Mouse (Mus musculus): ENCODE data around the gene B3gnt6.
A peak's percentile ranks its signal among the peaks of the same experiment; 100 is the strongest.

Gene B3gnt6

DNA sequence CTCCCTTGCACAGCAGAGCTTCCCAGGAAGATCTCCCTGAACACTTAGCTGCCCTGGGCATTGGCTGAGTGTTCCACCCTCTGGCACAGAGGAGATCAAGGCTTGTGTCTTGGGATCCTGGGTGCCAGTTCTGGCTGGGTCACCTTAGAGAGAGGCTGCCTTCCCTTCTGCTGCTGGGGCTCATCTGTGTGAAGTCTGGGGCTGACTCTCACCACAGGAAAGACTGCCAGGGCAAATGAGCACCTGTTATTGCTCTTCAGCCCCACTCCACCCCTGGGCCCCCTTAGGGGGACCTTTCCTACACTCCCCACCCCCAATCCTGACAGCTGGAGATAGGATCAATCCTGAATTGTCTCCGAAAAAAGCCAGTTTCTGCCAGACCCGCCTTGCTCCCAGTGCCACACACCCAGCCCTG lies 22.2 kb downstream of the B3gnt6 start:
- no peak for DNase-seq (ENCODE audit: low read depth)

DNA sequence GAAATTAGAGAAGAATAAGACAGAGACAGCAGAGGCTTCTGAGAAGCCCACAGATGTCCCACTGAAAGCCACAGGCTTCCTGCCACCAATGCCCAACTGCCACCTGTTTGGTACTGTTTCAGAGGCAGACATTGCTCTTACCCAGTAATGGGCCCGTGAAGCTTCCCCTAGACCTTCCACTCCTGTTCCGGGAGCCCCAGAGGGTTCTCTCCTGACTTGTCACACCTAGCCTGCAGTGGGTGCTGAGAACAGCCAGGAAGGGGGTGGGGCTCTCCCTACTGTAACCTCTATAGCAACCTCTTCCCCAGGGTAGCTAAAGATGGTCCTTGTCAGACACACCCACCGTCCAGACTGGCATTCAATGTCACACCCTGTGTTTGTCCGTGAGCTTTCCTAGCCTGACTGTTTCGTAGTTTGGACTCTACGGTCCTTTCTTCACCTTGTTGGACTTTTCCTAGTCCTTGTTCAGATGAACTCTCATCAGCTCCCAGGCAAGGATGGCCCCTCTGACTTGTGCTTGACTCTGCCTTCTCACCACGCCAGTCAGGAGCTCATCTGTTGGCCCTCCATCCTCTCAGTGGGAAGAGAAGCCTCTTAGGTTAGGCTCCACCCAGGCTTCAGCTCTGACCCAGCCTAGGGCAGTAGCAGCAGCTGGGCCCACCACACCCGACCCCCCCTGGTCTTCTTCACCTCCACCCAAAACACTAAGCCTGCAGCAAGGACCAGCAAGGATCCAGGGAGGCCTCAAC lies 22.8 kb downstream of the B3gnt6 start:
- DNase-seq (ENCODE audit: low read depth) = no peak

DNA sequence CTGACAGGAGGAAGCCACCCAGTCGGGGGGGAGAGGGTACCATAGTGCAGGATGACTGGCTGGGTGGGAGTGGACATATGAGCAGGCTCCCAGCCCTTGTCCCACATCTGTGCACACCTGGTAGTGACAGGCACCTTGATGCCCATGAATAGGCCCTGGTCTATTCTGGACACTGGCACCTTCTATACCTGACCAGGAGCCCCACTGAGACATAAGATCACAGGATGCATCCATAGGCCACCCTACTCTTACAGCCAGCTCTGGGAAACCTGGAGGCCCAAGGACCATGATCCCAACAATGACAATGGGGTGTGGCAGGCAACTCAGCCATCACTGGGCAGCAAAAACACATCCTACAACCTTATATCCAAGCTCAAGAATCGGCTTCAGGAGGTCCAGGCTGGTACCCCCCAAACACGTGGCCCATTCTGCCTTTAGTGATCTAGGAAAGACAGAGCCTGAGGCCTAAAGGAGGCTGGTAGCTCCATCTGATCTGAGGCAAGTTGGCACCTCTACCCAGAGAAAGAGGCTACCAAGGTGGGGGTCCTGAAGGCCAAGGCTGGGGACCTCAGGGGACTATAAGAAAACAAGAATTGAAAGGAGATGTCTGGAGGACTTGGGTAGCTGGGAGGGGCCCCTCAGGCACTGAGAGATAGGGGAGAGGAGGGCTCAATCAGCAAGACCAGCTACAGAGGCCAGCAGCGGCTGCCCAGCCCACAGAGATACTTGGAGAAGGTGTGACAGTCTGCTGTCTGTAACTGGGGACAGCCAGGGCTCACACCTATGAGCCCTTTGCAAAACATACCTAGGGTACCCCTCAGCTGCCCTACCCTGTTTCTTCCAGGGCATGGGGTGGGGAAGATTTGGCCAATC lies 24.2 kb downstream of the B3gnt6 start:
- DNase-seq (ENCODE audit: low read depth) = no peak

- DNase-seq (ENCODE audit: low read depth) = no peak
Measured at GRCm38 (mm10) chr7:98173408-98173807, 25.9 kb downstream of the B3gnt6 start.

DNA sequence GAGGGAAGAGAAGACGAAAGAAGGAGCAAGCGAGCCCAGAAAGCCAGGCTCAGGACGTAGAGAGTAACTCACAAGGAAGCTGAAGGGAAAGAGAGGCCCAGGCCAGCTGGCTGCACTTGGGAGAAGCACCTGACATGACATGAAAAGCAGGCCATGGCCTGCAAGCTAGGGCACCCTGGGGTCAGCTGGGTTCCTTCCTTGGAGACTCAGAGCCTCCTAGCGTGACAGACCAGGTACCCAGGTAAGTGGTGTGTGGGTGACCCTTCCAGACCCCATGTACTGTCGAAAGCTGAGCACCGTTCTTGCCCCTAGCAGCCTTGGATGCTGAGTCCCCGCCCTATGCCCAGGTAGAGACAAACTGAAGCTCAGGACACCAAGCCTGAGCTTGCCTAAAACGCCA lies 26.6 kb downstream of the B3gnt6 start:
- DNase-seq (ENCODE audit: low read depth) = no peak

- DNase-seq (ENCODE audit: low read depth) = no peak
Measured at GRCm38 (mm10) chr7:98171141-98172073, 27.9 kb downstream of the B3gnt6 start.

DNA sequence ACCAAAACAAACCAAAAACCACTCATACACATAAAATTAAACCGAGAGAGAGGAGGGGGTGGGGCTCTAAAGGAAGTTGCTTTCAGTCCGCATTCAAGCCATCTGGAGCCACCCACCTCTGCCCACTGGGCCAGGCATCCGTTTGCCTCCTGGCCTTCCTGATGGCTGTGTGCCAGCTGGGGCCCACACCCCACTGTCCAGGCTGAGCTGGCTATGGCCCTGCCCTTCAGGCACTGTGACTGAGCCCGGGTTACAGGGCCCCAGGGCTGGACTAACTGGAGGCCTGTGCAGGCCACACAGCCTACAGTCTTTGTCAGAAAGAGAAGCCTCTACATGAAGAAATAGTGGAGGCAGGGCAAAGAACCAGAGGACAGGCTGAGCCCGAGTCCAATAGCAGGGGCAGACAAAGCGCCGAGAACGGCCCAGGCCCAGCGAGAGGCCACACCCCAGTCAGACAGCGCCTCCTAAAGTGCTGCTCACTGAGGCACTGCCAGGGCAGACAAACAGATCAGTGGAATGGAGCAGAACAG lies 34.2 kb downstream of the B3gnt6 start:
- peak; percentile 22 for DNase-seq (ENCODE audit: low read depth)

DNA sequence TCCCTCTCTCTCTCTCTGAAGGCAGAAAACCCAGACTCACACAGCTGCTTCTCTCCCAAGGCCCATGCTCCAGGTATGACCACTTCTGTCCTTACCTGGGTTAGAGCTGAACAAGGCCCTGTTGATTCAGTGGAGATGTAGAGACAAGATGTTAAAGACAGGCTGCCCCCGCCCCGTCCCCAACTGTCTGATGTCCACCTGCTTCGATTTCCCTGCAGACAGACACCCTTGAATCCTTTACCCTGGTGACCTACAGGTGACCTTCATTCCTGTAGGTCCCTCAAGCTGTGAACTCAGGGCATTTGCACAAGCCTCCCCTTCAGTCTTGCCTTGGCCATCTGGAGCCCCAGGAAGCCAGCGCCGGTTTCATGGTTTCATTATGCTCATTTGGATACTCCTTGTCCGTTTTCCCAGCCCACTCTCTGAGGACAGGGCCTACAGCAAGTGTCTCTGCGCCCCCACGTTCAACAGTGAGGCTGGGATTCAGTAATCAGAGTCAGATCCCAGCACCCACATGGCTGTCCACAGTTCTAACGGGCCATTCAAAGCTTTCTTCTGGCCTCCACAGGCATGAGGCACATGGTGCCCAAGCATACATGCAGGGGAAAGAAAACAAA lies 34.8 kb downstream of the B3gnt6 start:
- DNase-seq (ENCODE audit: low read depth) = no peak

DNA sequence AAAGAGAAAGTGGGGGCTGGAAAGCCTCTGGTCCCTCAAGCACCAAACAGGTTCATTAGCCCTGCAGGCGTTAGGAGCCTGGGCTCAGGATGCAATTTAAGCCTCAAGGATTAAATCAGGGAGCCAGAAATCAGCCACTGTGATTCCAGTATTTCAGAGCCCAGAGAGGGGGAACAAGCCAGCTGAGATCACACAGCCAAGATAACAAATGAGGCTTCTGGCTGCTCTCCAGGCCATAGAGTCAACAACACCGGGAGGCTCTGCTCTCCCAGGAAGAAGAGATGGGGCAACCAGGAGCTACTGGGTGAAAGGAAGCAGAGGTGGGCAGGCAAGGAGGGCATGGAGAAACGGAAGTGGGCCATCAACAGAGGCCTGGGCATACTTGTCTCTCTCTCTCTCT lies 35.6 kb downstream of the B3gnt6 start:
- DNase-seq (ENCODE audit: low read depth) = no peak

GRCm38 (mm10) chr7:98162239-98162638 lies 37.0 kb downstream of the B3gnt6 start:
- no peak for DNase-seq (ENCODE audit: low read depth)

DNA sequence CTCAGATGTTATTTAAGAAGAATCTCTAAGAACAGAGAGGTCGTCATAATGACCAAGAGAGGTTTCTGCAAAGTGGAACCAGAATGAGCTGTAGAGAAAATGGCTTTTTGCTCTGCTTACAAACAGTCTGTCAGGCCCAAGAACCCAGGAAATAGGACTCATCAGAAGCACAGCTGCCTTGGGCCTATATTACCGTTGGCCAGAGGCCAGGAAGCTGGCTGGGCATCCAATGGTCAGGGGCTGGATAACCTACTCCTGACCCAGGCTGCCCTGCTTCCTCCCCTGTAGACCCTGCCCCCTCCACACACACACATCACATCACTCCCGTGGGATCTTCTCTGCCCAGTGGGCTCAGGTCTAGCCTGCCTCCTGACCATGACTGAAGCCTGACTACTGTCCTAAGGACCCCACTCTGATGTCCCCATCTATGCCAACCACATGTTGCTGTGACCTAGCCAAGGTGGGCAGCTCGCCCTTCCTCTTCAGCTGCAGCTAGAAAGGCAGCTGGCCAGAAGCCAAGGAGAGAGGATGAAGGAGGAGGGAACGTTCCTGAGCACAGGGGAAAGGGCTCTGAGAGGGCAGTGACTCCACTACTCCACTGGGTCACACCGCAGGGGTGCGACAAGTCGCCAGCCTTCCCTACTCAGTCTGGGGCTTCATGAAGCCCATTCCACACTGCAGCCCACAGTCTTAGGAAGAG lies 39.1 kb downstream of the B3gnt6 start:
- no peak for DNase-seq (ENCODE audit: low read depth)

- DNase-seq (ENCODE audit: low read depth) = no peak
Measured at GRCm38 (mm10) chr7:98158481-98158880, 40.8 kb downstream of the B3gnt6 start.

- no peak for DNase-seq (ENCODE audit: low read depth)
Measured at GRCm38 (mm10) chr7:98157636-98158332, 41.5 kb downstream of the B3gnt6 start.

- DNase-seq (ENCODE audit: low read depth) = no peak
Measured at GRCm38 (mm10) chr7:98156280-98156665, 43.0 kb downstream of the B3gnt6 start.

DNA sequence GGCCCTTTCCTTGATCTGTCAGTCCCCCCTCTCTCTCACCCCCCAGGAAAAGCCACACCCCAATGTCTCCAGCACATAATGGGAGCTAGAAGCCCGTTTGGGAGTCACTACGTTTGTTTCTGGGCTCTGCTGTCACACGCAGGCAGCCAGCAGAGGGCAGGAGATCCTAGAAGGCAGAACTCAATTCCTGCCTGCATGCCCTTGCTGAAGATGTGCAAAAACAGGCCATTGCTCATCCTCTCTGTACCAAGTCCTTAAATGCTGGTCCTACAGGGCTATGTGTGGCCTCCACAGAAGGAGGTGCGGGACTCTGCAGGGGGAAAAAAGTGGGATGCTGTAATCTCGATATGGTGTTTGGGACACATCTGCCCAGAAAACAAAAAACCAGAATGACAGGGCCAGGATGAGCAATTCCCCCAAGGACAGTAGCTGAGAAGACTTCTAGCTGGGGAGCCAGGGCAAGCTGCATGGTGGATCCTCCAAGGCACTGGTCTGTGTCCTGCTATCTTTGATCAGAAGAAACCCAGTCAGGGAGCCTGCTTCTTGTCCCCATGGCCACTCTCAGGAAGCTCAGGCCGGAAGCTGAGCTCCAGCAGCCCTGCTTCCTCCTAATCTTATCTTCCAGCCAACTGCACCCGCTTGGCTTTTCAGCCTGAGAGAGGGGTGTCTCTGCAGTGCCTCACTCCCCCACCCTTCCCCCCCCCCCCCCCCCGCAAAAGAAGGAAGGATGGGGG lies 43.6 kb downstream of the B3gnt6 start:
- DNase-seq (ENCODE audit: low read depth) = peak; percentile 56

GRCm38 (mm10) chr7:98153892-98154291 lies 45.4 kb downstream of the B3gnt6 start:
- DNase-seq (ENCODE audit: low read depth) = no peak

GRCm38 (mm10) chr7:98153345-98153744 lies 45.9 kb downstream of the B3gnt6 start:
- DNase-seq (ENCODE audit: low read depth) = no peak

DNA sequence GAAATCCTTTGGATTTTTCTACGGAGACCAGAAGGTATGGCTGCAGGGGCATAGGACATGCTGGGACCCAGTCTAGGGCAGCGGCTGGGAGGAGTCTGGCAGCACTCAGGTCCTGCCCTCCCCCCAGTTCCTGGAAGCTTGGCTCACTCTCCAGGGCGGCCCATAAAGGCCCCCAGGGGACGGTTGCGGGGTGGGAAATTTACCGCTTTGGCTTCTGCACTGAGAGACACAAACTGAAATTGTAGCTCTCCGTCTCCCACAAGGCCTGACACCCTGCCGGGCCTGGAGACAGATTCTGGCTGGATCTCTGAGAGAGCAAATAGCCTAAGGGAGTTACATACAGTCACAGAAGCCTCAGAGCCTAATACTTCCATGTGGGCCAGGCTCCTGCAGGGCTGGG lies 46.9 kb downstream of the B3gnt6 start:
- DNase-seq (ENCODE audit: low read depth) = no peak

- DNase-seq (ENCODE audit: low read depth) = no peak
Measured at GRCm38 (mm10) chr7:98150525-98150924, 48.8 kb downstream of the B3gnt6 start.

- no peak for DNase-seq (ENCODE audit: low read depth)
Measured at GRCm38 (mm10) chr7:98149802-98150201, 49.5 kb downstream of the B3gnt6 start.
